Mouse (Mus musculus) B cell, adult (primary cell): ENCODE results near the gene Coq4. TPM values are rescaled to one million over a fixed set of nuclear protein-coding genes. Genes with fewer than 3 reads are reported as not detected.

ENCODE experiments used
- total RNA-seq: library from RNA; stranded (reverse); gene quantifications from 4 replicates; pipeline ENCODE4 v1.2.4, GENCODE M21; 2023; ENCODE audit not compliant: inconsistent age

The Coq4 gene
- total RNA-seq = 6.1 to 13.0 TPM (median 7.6 TPM) in 4 replicates

GRCm38 (mm10) chr2:29787104-29787917 is at the start of gene Coq4:
Coq4 (plus strand) TSS chr2:29787493.

GRCm38 (mm10) chr2:29751497-29751896 is 35.8 kb upstream of the Coq4 start, which contains the start of gene Gm13420:
Gm13420 (minus strand) TSS chr2:29751685.

GRCm38 (mm10) chr2:29787937-29788681 is 816 bp downstream of the Coq4 start, which contains the start of gene Trub2:
Trub2 (minus strand) TSS chr2:29788502.

DNA sequence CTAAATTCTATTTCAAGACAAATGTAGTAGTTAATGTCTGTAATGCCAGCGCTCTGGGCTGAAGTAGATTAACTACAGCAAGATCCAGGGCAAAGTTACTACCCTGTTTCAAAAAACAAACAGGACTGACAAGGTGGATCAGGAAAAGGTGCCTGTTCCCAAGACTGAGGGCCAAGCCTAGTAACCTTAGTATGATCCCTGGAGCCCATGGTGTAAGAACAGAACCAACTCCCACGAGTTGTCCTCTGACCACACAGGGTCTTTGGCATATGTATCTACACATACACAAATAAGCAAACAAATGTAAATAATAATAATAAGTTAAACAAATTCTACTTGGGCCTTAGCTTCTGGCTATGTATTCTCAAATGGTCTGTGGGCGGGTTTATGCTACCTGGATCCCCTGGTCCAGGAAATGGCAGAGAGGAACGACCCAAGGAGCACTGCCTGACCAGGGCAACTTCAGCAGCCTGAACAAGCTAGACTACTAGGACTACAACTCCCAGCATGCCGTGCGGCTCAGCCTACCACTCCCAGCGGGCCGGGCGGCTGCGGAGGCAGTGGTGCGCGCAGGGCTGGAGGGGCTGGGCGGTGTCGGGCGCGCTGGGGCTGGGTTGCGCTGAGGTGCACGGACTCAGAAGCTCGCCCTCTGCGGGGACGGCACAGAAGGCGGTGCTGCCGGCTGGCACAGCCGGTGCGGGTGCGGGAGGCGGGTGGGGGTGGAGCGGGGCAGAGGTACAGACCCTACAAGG is 15.0 kb downstream of the Coq4 start, which contains the start of gene Slc27a4:
Gene Slc27a4 (plus strand): TSS at position 560 of the 752 bp plus-strand sequence.

GRCm38 (mm10) chr2:29820025-29820817 is 32.9 kb downstream of the Coq4 start, which contains the start of gene Urm1:
Urm1 (plus strand) TSS chr2:29820075.

Other genes starting within 250 kb of the Coq4 start
- gene Rapgef1, start 167.8 kb upstream of the Coq4 start, total RNA-seq = 145 to 160 TPM (median 153 TPM) in 4 replicates
- 0.48 TPM in 1 of 4 replicates, not detected in the others for gene Gm13420, start 35.8 kb upstream of the Coq4 start, total RNA-seq
- not detected in 4 replicates for gene Gm13547, start 28.2 kb upstream of the Coq4 start, total RNA-seq
- gene Trub2, start 1.0 kb downstream of the Coq4 start, total RNA-seq = 35.3 to 56.4 TPM (median 49.2 TPM) in 4 replicates
- gene Slc27a4, start 15.1 kb downstream of the Coq4 start, total RNA-seq = 12.1 to 15.4 TPM (median 13.3 TPM) in 4 replicates
- 36.7 to 52.5 TPM (median 44.9 TPM) in 4 replicates for gene Urm1, start 32.6 kb downstream of the Coq4 start, total RNA-seq
- 2.1 to 4.4 TPM (median 2.4 TPM) in 4 replicates for gene Cercam, start 81.7 kb downstream of the Coq4 start, total RNA-seq
- gene Odf2, start 101.7 kb downstream of the Coq4 start, total RNA-seq = 100 to 126 TPM (median 103 TPM) in 4 replicates
- gene Gle1, start 147.9 kb downstream of the Coq4 start, total RNA-seq = 67.7 to 79.2 TPM (median 77.4 TPM) in 4 replicates
- gene Sptan1, start 178.1 kb downstream of the Coq4 start, total RNA-seq = 255 to 325 TPM (median 308 TPM) in 4 replicates